Mouse (Mus musculus): ENCODE measurements around the gene Cox10.

DNA sequence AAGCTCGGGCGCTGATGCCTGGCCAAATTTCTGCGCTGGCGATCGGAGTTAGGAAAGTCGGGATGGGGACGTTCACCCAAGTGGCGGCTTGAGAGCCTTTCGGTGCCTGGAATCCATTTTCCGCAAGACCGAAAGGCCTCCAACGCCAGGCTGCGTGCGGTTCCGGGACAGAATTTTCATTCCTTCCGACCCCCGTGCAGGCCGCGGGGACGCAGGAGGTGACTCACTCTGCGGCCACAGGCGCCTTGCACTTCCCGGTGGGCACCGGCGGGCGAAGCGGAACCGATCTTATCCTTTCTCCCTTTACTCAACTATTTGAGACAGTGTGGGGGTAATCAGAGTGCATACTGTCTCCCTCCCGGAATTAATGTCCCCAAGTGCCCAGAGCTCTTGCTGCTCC is 155.9 kb downstream of the Cox10 start:
- TF ChIP-seq POLR2A (IDR thresholded peaks at IDR 0.05; ENCODE audit: extremely low read depth, insufficient read depth, low read length) (no peak), CTCF (IDR thresholded peaks at IDR 0.05; ENCODE audit: extremely low read depth, insufficient read depth, low read length) (no peak)

All from cortical plate, adult 2 months (tissue).